Mouse (Mus musculus) heart, embryonic 12.5 days (tissue): Measurements from ENCODE around the gene Slc8b1. TPM values are rescaled to one million over a fixed set of nuclear protein-coding genes. Genes with fewer than 3 reads are reported as not detected.

Experiments used
- ATAC-seq: fragments of 200-750 bp; cut with Nextera tagmentation; 2 replicates; pipeline ENCODE4 v1.8.0; 2017; ENCODE audit warnings: moderate TSS enrichment, moderate library complexity; ENCODE audit not compliant: insufficient number of reproducible peaks, low FRiP score
- H3K27ac ChIP-seq: fragments of 300-500 bp; sonication (generic); 2 replicates; pipeline ENCODE4 v1.5.1; 2016; ENCODE audit warnings: mild to moderate bottlenecking, moderate library complexity; ENCODE audit not compliant: poor library complexity, severe bottlenecking
- H3K27me3 ChIP-seq: fragments of 300-500 bp; sonication (generic); replicated peaks from 2 replicates; pipeline ENCODE4 v1.6.1; 2016; ENCODE audit warnings: mild to moderate bottlenecking, moderate library complexity
- H3K36me3 ChIP-seq: fragments of 300-500 bp; sonication (generic); 2 replicates; pipeline ENCODE4 v1.6.1; 2016; ENCODE audit warnings: mild to moderate bottlenecking, moderate library complexity
- H3K4me1 ChIP-seq: fragments of 300-500 bp; sonication (generic); replicated peaks from 2 replicates; pipeline ENCODE4 v1.6.1; 2016; ENCODE audit warnings: mild to moderate bottlenecking
- H3K4me2 ChIP-seq: fragments of 300-500 bp; sonication (generic); 2 replicates; pipeline ENCODE4 v1.6.1; 2016; ENCODE audit warnings: mild to moderate bottlenecking, moderate library complexity
- H3K4me3 ChIP-seq: fragments of 300-500 bp; sonication (generic); 2 replicates; pipeline ENCODE4 v1.5.1; 2016; ENCODE audit warnings: mild to moderate bottlenecking
- H3K9ac ChIP-seq: fragments of 300-500 bp; sonication (generic); 2 replicates; pipeline ENCODE4 v1.6.1; 2016; ENCODE audit warnings: mild to moderate bottlenecking, moderate library complexity
- H3K9me3 ChIP-seq: fragments of 300-500 bp; sonication (generic); replicated peaks from 2 replicates; pipeline ENCODE4 v1.6.1; 2016; ENCODE audit warnings: mild to moderate bottlenecking, moderate library complexity
- WGBS: fragments of 180-500 bp; shearing (Covaris S2); methylation state at CpG from one replicate; pipeline ENCODE4 v1.1.7; 2016; 5-methylcytosine and 5-hydroxymethylcytosine counted together
- polyA plus RNA-seq: library from polyadenylated mRNA; unstranded; fragments of >200 nt; fragmentation: Nextera tagmentation; extraction: Ambion mirVana; gene quantifications from 2 replicates; pipeline ENCODE4 v1.2.1, GENCODE M21; 2016

The Slc8b1 gene
- polyA plus RNA-seq, 1 experiment from 2014 or later: 4.3 TPM

- Histone ChIP-seq H3K4me3 (no peak overlapping the region), H3K9me3 (0 out of 2 replicates have a peak, but pooled peaks cover 5% of the 10 kb centered on the region), H3K27ac (no peak overlapping the region), H3K4me2 (peak overlapping the region; percentile 48), H3K36me3 (no peaks in the 10 kb centered on the region), H3K9ac (no peak overlapping the region), H3K4me1 (peaks cover 11% of the 10 kb centered on the region), H3K27me3 (peaks cover 32% of the 10 kb centered on the region)
- WGBS: 50% methylated on average over 8 of the region's 8 CpGs
- ATAC-seq: 0 out of 2 replicates have a peak, but pooled peaks have one; percentile 24
Measured at GRCm38 (mm10) chr5:120475861-120476260, 35.1 kb upstream of the Slc8b1 start.

GRCm38 (mm10) chr5:120476296-120476695, 34.7 kb upstream of the Slc8b1 start, which contains the start of gene Sds:
Gene Sds (plus strand): TSS chr5:120476526.
- 0 out of 2 replicates have a peak, but pooled peaks have one; percentile 9 for ATAC-seq
- Histone ChIP-seq H3K27ac (no peak within 1 kb of the TSS), H3K4me1 (peaks cover 11% of the 10 kb centered on the region), H3K9me3 (0 out of 2 replicates have a peak, but pooled peaks cover 5% of the 10 kb centered on the region), H3K4me3 (no peak within 1 kb of the TSS), H3K4me2 (peak within 1 kb of the TSS; percentile 48), H3K27me3 (peaks cover 32% of the 10 kb centered on the region), H3K36me3 (no peaks in the 10 kb centered on the region), H3K9ac (no peak within 1 kb of the TSS)
- 13% methylated on average over 13 of the region's 13 CpGs for WGBS

GRCm38 (mm10) chr5:120477993-120478392, 33.0 kb upstream of the Slc8b1 start:
- Histone ChIP-seq H3K4me3 (no peak overlapping the region), H3K36me3 (no peaks in the 10 kb centered on the region), H3K27ac (no peak overlapping the region), H3K9me3 (0 out of 2 replicates have a peak, but pooled peaks cover 5% of the 10 kb centered on the region), H3K4me2 (no peak overlapping the region), H3K4me1 (peaks cover 11% of the 10 kb centered on the region), H3K9ac (no peak overlapping the region), H3K27me3 (peaks cover 32% of the 10 kb centered on the region)
- no peak for ATAC-seq
- WGBS: 85% methylated on average over 5 of the region's 5 CpGs

DNA sequence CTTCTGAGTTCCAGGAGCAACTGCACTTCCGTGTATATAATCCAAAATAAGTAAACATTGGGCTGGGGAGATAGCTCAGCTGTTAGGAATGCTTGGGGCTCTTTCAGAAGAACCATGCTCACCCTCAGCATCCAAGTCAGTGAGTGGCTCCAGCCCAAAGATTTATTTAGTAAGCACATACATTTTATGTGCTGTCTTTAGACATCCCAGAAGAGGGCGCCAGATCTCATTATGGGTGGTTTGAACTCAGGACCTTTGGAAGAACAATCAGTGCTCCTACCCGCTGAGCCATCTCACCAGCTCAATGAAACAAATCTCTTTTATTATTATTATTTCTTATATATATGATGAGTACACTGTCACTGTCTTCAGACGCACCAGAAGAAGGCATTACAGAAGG, 31.4 kb upstream of the Slc8b1 start:
- Histone ChIP-seq H3K9me3 (0 out of 2 replicates have a peak, but pooled peaks cover 5% of the 10 kb centered on the region), H3K27ac (no peak overlapping the region), H3K27me3 (peaks cover 28% of the 10 kb centered on the region), H3K4me3 (no peak overlapping the region), H3K4me2 (no peak overlapping the region), H3K9ac (no peak overlapping the region), H3K4me1 (peaks cover 11% of the 10 kb centered on the region), H3K36me3 (peaks cover 8% of the 10 kb centered on the region; the same call in 1 of the 2 replicates)
- ATAC-seq: no peak
- 59% methylated on average over 4 of the region's 4 CpGs for WGBS

GRCm38 (mm10) chr5:120481205-120481604, 29.8 kb upstream of the Slc8b1 start:
- Histone ChIP-seq H3K4me3 (no peak overlapping the region), H3K9ac (no peak overlapping the region), H3K4me2 (no peak overlapping the region), H3K9me3 (0 out of 2 replicates have a peak, but pooled peaks cover 5% of the 10 kb centered on the region), H3K4me1 (peaks cover 7% of the 10 kb centered on the region), H3K27me3 (0 out of 2 replicates have a peak, but pooled peaks cover 21% of the 10 kb centered on the region), H3K36me3 (peaks cover 24% of the 10 kb centered on the region), H3K27ac (no peak overlapping the region)
- 73% methylated on average over 9 of the region's 9 CpGs for WGBS
- ATAC-seq: no peak

GRCm38 (mm10) chr5:120483399-120483798, 27.6 kb upstream of the Slc8b1 start:
- 0 out of 2 replicates have a peak, but pooled peaks cover 6% of the 10 kb centered on the region for H3K27me3 ChIP-seq
- H3K36me3 ChIP-seq: peaks cover 46% of the 10 kb centered on the region
- 0 out of 2 replicates have a peak, but pooled peaks cover 5% of the 10 kb centered on the region for H3K9me3 ChIP-seq
- H3K4me2 ChIP-seq: no peak overlapping the region
- ATAC-seq: no peak
- H3K9ac ChIP-seq: no peak overlapping the region
- no peaks in the 10 kb centered on the region for H3K4me1 ChIP-seq
- H3K4me3 ChIP-seq: no peak overlapping the region
- WGBS: 82% methylated on average over 19 of the region's 19 CpGs
- H3K27ac ChIP-seq: no peak overlapping the region

GRCm38 (mm10) chr5:120487844-120488243, 23.1 kb upstream of the Slc8b1 start:
- peaks cover 64% of the 10 kb centered on the region for H3K36me3 ChIP-seq
- no peak overlapping the region for H3K9ac ChIP-seq
- H3K4me3 ChIP-seq: no peak overlapping the region
- H3K27ac ChIP-seq: no peak overlapping the region
- 77% methylated on average over 8 of the region's 8 CpGs for WGBS
- no peaks in the 10 kb centered on the region for H3K9me3 ChIP-seq
- H3K27me3 ChIP-seq: no peaks in the 10 kb centered on the region
- peaks cover 12% of the 10 kb centered on the region for H3K4me1 ChIP-seq
- no peak for ATAC-seq
- no peak overlapping the region for H3K4me2 ChIP-seq

DNA sequence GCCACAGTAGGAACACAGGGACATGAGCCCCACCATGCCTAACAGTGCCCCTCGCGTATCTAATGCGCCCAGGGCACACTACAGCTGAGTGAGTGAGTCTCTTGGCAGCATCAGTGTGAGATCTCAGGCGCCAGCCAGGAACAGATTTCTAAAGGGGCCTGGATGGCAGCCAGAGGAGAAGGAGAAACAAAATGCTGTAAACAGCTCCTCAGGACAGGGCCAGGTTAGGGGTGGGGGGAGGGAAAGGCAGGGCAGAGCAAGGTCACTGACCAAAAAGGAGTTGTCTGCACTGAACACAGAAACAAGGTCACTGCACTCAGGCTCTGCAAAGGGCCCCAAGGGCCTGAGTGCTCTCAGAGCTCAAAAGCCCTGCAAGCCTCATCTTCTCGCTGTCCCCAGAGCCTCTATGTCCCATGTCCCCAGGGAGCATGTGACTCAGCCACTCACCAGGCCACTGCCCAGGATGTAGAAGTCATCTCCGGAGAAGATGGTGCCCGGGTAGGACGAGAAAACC, 20.2 kb upstream of the Slc8b1 start:
- ATAC-seq: no peak
- Histone ChIP-seq H3K9ac (peak overlapping the region; percentile 9; the same call in 1 of the 2 replicates), H3K27me3 (no peaks in the 10 kb centered on the region), H3K4me3 (no peak overlapping the region), H3K27ac (peak overlapping the region; percentile 53), H3K4me1 (peaks cover 12% of the 10 kb centered on the region), H3K4me2 (no peak overlapping the region; the same call in 1 of the 2 replicates), H3K9me3 (no peaks in the 10 kb centered on the region), H3K36me3 (peaks cover 63% of the 10 kb centered on the region)
- 58% methylated on average over 8 of the region's 8 CpGs for WGBS

DNA sequence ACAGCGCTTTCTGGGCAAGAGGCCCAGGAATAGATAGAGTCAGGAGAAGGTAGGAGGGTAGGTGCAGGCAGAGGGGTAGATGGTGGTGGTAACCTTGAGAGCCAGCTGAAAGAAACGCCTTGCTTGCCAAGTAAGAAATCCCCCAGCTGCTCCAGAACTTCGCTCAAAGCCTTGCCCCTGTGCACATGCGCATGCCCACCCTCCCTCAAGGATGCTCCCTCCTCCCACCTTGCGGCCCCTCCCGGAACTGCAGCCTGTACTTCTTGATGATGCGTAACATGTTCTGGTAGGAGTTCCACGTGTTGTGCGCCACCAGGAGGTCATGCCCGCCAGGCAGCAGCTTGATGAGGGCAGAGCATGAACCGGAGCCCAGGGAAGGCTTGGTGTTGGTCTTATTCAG, 18.5 kb upstream of the Slc8b1 start:
- WGBS: 70% methylated on average over 11 of the region's 11 CpGs
- H3K9ac ChIP-seq: no peak overlapping the region

GRCm38 (mm10) chr5:120493440-120493839, 17.5 kb upstream of the Slc8b1 start:
- Histone ChIP-seq H3K36me3 (peaks cover 48% of the 10 kb centered on the region), H3K9ac (no peak overlapping the region), H3K27me3 (no peaks in the 10 kb centered on the region), H3K9me3 (no peaks in the 10 kb centered on the region), H3K27ac (no peak overlapping the region), H3K4me1 (peaks cover 12% of the 10 kb centered on the region), H3K4me2 (no peak overlapping the region), H3K4me3 (no peak overlapping the region)
- WGBS: 89% methylated on average over 6 of the region's 6 CpGs
- no peak for ATAC-seq

More for the DNA sequence above, 18.5 kb upstream of the Slc8b1 start:
- H3K4me3 ChIP-seq: no peak overlapping the region
- no peak overlapping the region for H3K27ac ChIP-seq
- H3K27me3 ChIP-seq: no peaks in the 10 kb centered on the region
- H3K9me3 ChIP-seq: no peaks in the 10 kb centered on the region
- ATAC-seq: no peak
- no peak overlapping the region for H3K4me2 ChIP-seq
- H3K4me1 ChIP-seq: peaks cover 12% of the 10 kb centered on the region
- H3K36me3 ChIP-seq: peaks cover 51% of the 10 kb centered on the region

DNA sequence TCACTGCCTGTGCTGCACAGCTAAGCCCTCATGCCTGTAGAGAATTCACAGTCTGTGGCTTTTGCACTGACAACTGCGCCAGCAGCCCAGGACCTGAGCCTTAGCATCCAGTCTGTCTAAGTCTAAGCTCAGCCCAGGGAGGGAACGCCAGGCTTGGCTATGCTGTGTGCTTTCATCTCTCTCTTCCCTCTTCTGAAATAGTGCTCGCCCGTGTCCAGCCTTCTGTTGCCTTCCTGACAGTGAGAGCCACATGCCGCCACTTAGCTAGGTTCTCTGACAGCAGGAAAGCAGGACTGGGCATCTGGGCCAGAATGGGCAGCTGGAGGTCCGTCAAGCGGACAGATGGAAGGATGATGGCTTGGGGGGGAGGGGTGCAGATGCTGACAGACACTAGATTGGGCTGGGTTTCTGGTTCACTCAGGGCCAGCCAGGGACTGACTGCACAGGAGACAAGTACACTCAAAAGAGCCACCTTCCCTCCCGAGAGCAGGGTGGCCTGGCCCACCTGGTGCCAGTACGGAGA, 17.0 kb upstream of the Slc8b1 start:
- WGBS: 84% methylated on average over 9 of the region's 9 CpGs
- Histone ChIP-seq H3K9ac (no peak overlapping the region), H3K4me3 (no peak overlapping the region), H3K27ac (no peak overlapping the region), H3K27me3 (no peaks in the 10 kb centered on the region), H3K4me2 (no peak overlapping the region), H3K36me3 (peaks cover 46% of the 10 kb centered on the region), H3K9me3 (no peaks in the 10 kb centered on the region), H3K4me1 (peaks cover 12% of the 10 kb centered on the region)
- no peak for ATAC-seq
